Mouse (Mus musculus) heart, postnatal 14 days (tissue): ENCODE measurements around the gene Aqp2. TPM values are rescaled to one million over a fixed set of nuclear protein-coding genes. Genes with fewer than 3 reads are reported as not detected.

ENCODE experiments used
- DNase-seq, 2 experiments: peaks; one replicate each; pipeline ENCODE4 v3.0.0; 2021 to 2022
- intact Hi-C: fragments of 180-260 bp; cut with DNase I; formaldehyde crosslinking; loops from one replicate; pipeline ENCODE4 v1.15.1; 2025
- total RNA-seq, 2 experiments: library from RNA; stranded (reverse); gene quantifications; 2 replicates each; pipeline ENCODE4 v1.2.3; 2021

Aqp2 gene
- total RNA-seq, 2 experiments from 2014 or later: not detected

DNA sequence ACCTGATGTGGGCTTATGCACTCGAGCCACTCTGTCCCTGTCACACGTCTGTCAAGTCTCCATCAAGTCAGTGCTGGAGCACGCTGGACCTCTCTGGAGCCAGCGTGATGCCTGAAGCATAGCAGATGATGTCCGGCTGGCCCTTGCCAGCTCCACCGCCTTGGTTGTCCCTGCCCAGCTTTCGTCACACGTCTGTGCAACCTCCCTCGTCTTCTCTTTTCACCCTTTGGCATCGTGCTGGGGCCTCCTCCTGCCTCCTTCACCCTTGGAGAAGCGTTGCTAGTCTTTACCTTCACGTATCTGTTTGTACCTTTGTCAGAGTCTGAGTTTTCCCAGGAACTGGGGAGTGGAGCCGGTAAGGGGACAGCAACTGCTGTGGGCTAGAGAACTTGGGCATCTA, 35.4 kb downstream of the Aqp2 start:
- DNase-seq: no peak
- intact Hi-C loops: no loop called here

- DNase-seq: peak; percentile 23 to 60
- intact Hi-C loops: no loop called here
Measured at GRCm38 (mm10) chr15:99614753-99615152, 35.9 kb downstream of the Aqp2 start.

GRCm38 (mm10) chr15:99615246-99615645, 36.4 kb downstream of the Aqp2 start:
- no peak for DNase-seq
- intact Hi-C loops: no loop called here

DNA sequence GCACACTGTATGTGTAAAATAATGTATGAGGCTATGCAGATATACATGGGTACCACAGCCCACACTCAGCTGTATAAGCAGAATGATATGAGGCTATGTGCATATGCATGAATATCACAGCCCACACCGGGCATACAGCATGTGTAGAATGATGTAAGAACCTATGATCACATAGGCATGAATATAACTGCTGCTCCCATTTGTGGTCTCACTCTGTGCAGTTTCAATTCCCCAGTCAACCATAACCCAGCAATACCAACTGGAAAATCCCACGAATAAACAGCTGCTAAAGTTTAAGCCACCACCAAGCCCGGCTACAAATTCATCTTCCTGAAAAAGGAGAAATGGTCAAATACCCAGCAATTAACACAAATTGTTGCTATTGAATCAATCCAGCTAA, 39.7 kb downstream of the Aqp2 start:
- no peak for DNase-seq
- intact Hi-C loops: no loop called here

DNA sequence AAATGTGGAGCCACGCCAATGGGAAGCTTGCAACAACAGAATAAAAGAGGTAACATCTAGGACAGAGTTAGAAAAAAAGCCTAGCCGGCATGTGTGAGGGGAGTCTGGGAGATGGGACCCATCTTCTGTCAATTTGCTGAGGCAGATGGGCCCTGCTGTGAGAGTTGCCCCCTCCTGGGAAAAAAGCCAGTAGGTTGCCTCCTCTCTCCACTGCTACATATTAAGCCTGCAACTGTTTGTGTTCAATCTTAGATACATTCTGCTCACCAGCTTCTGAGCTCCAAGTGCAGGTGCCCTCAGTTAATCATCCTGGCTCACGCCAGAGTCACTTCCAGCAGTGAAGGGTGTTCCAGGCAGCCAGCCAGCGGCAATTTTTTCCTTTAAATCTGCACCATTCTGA, 41.0 kb downstream of the Aqp2 start:
- intact Hi-C loops: no loop called here
- no peak for DNase-seq

- no peak for DNase-seq
- intact Hi-C loops: no loop called here
Measured at GRCm38 (mm10) chr15:99622063-99622462, 43.2 kb downstream of the Aqp2 start.

DNA sequence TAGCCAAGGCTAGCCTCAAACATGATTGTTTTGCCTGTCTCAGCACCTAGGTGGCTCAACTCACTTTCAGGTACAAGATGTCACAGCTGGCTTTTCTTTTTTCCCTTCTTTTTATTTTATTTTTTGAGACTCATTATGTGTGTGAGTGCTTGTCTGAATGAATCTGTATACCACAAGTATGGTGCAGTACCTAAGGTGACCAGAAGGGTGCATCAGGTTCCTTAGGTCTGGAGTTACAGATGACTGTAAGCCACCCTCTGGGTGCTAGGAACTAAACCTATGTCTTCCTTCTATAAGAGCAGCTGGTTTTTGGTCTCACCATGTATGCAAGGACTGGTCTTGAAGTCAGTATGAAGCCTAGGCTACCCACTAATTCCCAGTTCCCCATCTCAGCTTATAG, 52.8 kb downstream of the Aqp2 start:
- intact Hi-C loops: no loop called here
- DNase-seq: no peak

Other genes with a start within 250 kb of the Aqp2 start
- gene Fmnl3, start 208.6 kb upstream of the Aqp2 start, total RNA-seq: 10 to 100 TPM; 29.4 to 29.7 TPM
- gene Tmbim6, start 186.2 kb upstream of the Aqp2 start, total RNA-seq: 100 to 1,000 TPM; 216 to 219 TPM
- 10 to 100 TPM; 11.2 to 13.6 TPM for gene Nckap5l, start 121.3 kb upstream of the Aqp2 start, total RNA-seq
- 1 to 10 TPM; 3.9 to 4.9 TPM for gene Bcdin3d, start 104.3 kb upstream of the Aqp2 start, total RNA-seq
- under 1 TPM; 0.12 to 0.74 TPM for gene Faim2, start 50.9 kb upstream of the Aqp2 start, total RNA-seq
- gene Aqp5, start 11.7 kb downstream of the Aqp2 start, total RNA-seq: 1 to 10 TPM in 1 of 2 experiments, under 1 TPM in 1; 0.63 to 1.2 TPM
- not detected for gene Aqp6, start 22.3 kb downstream of the Aqp2 start, total RNA-seq
- 10 to 100 TPM in 1 of 2 experiments, 1 to 10 TPM in 1; 8.6 to 12.2 TPM for gene Racgap1, start 72.6 kb downstream of the Aqp2 start, total RNA-seq
- under 1 TPM; 0.29 to 0.74 TPM for gene Asic1, start 91.3 kb downstream of the Aqp2 start, total RNA-seq
- 10 to 100 TPM; 25.9 to 28.4 TPM for gene Smarcd1, start 123.1 kb downstream of the Aqp2 start, total RNA-seq
- 1 to 10 TPM; 5.0 to 5.1 TPM for gene Gm17349, start 126.4 kb downstream of the Aqp2 start, total RNA-seq
- gene Gpd1, start 138.5 kb downstream of the Aqp2 start, total RNA-seq: 10 to 100 TPM; 61.7 to 91.3 TPM
- gene Cox14, start 146.6 kb downstream of the Aqp2 start, total RNA-seq: 100 to 1,000 TPM; 207 to 250 TPM
- gene Cers5, start 193.8 kb downstream of the Aqp2 start, total RNA-seq: 10 to 100 TPM; 24.8 to 27.3 TPM